Mouse (Mus musculus) liver, embryonic 14.5 days (tissue): ENCODE data around the gene Plekhg3.

ENCODE experiments used
- CTCF ChIP-seq: IDR thresholded peaks from 2 replicates; pipeline ENCODE4 v1.5.1; 2016; ENCODE audit warnings: antibody characterized with exemption, low read depth, control low read depth
- EP300 ChIP-seq: IDR thresholded peaks from 2 replicates; pipeline ENCODE4 v1.6.1; 2016; ENCODE audit warnings: antibody characterized with exemption, low read depth

DNA sequence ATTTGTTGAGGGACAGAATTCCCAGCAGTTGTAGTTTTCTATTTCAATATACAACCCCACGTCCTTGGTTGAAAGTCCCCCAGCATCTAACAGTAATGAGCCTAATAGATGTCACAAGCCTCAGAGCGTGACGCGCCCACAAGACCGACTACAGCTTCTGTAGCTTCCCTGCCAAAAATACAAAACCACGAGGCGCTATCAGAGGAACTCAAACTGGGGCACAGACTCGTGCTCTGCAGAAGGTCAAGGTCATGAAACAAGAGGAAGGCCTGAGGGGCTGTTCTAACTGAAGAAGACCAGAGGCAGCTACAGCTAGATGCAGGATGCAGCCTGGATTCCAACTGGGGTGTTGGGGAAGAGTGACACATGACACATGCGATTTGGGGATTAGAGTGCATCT, 43.7 kb upstream of the Plekhg3 start:
- TF ChIP-seq CTCF (no peak), EP300 (no peak)
